Mouse (Mus musculus): ENCODE measurements around the gene Hdac7.

- TF ChIP-seq CTCF (IDR thresholded peaks at IDR 0.05; ENCODE audit: low read depth) (no peak), EP300 (IDR thresholded peaks at IDR 0.05; ENCODE audit: low read depth) (no peak)
Measured at GRCm38 (mm10) chr15:97827401-97827800, 16.9 kb downstream of the Hdac7 start.

Data from liver, embryonic 14.5 days (tissue).